Mouse (Mus musculus): ENCODE results near the gene Olfr1493-ps1.

Gene Olfr1493-ps1

DNA sequence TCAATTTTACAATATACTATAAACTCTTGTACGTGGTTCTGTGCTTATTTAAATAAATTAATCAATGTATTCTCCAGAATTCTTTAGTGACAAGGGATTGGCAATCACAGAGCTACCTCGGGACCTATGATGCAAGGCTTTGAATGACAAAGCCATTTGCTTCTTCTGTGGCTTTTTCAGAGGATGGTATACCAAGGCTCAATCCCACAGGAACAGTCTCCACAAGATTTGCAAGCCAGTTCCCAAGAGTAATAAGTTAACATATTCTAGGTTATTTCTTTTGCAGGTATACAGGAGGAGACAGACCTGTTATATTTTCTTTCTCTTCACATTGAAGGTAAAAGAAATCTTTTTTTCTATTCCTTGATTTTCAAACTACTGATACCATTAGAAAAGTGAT, at the start of gene Olfr1493-ps1:
TSS of gene Olfr1493-ps1 (plus strand) at position 301 of the 400 bp plus-strand sequence.
- DNase-seq (ENCODE audit: low read depth, low spot score): no peak

DNA sequence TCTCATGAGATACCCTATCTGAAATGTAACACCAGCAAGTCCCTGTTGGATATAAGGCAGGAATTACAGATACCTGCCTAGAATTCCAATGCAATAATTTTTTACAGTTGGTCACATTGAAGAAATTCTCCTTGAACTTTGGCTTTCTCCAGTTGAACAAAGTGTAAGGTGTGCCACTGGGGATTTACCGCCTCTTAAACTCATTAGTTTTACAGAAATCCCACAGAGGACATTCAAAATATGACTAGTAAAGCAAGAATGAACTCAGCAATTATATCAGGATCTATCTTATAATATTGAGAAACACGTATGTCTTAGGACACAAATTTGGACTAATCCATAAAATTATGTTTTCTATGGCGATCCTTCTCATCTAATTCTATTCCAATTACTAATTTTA, 26.1 kb upstream of the Olfr1493-ps1 start, which contains the start of gene Olfr1491:
TSS of gene Olfr1491 (plus strand) at position 301 of the 400 bp plus-strand sequence.
- DNase-seq (ENCODE audit: low read depth, low spot score): no peak

DNA sequence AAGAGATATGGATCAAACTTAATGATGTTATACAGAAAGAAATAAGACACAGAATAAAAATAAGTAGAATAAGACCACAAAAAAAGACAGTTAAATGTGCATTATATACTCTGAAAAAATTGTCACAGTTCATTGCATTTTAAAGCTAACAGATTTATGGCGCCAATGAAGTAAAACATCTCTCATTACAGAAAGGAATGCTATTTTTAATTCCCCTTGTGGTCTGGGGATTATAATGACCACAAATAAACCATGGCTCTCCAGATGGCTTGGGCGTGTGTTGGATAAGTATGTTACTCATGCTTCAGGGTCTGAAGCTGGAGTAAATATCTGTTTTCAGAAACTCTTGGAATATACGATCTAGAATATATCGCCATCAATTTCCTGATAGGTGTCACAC, 16.4 kb downstream of the Olfr1493-ps1 start, which contains the start of gene Olfr1494:
TSS of gene Olfr1494 (plus strand) at position 301 of the 400 bp plus-strand sequence.
- DNase-seq (ENCODE audit: low read depth, low spot score): no peak

DNA sequence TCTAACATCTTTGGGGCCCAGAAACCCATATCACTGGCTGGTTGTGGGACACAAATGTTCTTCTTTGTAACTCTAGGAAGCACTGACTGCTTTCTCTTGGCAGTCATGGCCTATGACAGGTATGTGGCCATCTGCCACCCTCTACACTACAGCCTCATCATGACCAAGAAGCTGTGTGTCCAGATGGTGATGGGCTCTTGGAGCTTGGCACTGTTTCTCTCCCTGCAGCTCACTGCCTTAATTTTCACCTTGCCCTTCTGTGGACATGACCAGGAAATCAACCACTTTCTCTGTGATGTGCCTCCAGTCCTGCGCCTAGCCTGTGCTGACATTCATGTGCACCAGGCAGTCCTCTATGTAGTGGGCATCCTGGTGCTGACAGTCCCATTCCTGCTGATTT, 26.3 kb downstream of the Olfr1493-ps1 start:
- DNase-seq (ENCODE audit: low read depth, low spot score): no peak

DNA sequence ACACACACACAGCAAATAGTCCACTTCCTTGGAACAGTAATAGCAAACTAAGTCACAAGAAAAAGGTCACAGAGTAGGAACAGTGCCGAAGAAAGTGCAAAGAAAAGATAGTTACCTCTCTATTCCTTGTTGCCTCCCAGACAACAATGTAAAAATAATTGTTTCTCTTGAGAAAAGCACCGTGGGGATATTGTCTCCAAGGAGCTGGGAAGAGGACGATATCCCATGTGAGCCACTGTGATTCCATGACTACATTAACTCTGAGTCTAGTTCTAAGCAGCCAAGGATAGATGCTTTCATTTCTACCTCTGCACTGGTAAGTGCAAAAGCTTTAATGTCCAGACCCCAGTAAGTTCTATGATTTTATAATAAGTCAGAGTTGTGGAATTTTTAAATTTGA, 41.2 kb downstream of the Olfr1493-ps1 start, which contains the start of gene Olfr1495:
TSS of gene Olfr1495 (plus strand) at position 301 of the 400 bp plus-strand sequence.
- no peak for DNase-seq (ENCODE audit: low read depth, low spot score)

DNA sequence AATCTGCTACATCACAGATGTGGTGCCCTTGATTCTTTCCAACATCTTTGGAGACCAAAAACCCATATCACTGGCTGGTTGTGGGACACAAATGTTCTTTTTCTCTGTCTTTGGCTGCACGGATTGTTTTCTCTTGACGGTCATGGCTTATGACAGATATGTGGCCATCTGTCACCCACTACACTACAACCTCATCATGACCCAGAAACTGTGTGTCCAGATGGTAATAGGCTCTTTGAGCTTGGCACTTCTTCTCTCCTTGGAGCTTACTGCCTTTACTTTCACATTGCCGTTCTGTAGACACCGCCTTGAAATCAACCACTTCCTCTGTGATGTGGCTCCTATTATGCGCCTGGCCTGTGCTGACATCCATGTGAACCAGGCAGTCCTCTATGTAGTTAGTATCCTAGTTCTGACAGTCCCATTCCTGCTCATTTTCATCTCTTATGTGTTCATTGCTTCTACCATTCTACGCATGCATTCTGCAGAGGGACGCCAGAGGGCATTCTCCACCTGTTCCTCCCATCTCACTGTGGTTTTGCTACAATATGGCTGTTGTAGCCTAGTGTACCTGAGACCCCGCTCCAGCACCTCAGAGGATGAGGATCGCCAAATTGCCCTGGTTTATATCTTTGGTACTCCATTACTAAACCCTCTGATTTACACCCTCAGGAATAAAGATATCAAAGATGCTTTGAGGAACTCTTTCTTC, 45.6 kb downstream of the Olfr1493-ps1 start:
- no peak for DNase-seq (ENCODE audit: low read depth, low spot score)

DNA sequence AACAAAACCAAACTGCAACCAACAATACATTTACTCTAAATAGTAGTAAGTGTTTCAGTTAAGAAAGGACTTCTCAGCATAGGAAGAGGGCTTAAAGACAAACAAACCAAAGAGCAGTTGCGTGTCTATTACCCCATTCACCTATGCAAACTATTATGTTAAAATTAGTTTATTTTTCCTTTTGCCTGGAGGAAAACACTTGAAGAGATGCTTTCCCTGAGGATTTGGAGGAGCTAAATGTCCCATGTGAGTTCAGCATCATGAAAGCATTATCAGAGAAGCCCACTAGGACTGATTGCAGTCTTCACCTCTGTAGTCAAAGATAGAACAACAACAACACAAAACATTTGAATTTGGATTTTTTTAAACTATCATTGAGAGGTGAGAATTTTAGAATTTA, 54.5 kb downstream of the Olfr1493-ps1 start, which contains the start of gene Olfr1496:
TSS of gene Olfr1496 (plus strand) at position 301 of the 400 bp plus-strand sequence.
- no peak for DNase-seq (ENCODE audit: low read depth, low spot score)

All from forelimb bud, embryonic 11.5 days (tissue).